Mouse (Mus musculus) kidney, adult 8-10 months (tissue): ENCODE measurements around the gene Rasgrp3.
A peak's percentile ranks its signal among the peaks of the same experiment; 100 is the strongest.

Experiments used
- DNase-seq, 2 experiments: peaks; one replicate each; pipeline ENCODE4 v3.0.0; 2022

Gene Rasgrp3

DNA sequence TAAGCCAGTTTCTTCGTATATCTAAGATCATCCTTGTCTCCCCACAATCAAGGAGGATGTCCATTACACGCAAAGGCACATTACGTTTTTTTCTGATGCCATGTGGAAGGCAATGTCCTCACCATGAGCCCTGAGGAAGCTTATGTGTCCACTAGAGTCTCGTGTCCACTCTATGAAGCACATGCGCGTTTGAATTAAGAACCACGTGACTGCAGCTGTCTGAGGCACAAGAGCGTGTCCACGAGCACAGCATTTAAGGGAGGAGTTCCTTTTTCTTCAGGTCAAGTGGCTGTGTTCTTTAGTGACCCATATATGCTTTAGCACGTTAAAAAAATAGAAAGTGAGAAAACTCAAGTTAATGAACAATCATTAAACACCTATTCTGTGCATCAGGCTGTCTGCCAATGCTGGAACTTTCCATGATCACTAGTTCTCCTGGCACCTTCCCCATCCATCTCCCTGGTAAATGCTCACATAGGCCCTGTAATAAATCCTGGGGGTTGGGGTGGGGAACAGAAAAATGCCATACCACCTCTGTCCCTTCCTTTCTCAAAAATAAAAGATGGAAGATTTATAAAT lies 70.5 kb downstream of the Rasgrp3 start:
- DNase-seq: peak; percentile 29 to 32

DNA sequence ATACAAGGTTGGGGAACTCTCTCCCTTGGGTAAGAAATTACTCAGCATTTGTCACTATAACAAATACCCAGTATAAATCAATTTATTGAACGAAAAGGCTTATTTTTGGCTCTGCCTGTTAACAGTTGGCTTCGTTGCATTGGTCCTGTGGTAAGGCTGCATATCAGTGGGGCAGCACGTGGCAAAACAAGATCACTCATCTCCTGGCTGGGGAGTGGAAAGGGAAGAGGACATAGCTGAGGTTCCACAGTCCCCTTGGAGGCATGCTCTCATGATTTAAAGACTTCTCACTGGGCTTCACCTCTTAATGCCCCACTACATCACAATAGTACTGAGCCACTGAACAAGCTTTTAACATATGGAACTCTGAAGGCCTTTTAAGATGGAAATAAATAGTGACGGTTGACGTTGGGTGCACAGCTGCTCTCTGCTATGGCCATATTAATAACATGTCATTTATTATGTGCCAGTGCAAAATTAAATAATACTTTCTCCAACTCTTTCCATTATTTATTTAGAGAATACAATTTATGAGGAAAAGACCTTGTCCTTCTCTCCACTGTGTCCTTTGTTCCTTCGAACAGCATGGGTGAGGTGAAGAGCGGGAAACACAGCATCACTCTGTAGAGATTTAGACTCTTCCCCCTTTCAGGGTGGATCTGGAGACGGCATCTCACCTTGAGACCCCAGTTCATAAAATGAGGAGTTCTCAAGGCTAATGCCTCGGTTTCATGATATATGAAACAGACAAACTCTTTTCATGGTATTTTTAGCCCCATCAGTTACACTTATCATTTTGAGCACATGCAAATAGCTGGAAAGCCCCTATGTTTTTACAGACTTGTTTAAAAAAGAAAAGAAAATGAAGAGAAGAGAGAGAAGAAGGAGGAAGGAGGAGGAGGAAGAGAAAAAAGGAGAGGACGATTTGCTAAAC lies 71.3 kb downstream of the Rasgrp3 start:
- DNase-seq: no peak

DNA sequence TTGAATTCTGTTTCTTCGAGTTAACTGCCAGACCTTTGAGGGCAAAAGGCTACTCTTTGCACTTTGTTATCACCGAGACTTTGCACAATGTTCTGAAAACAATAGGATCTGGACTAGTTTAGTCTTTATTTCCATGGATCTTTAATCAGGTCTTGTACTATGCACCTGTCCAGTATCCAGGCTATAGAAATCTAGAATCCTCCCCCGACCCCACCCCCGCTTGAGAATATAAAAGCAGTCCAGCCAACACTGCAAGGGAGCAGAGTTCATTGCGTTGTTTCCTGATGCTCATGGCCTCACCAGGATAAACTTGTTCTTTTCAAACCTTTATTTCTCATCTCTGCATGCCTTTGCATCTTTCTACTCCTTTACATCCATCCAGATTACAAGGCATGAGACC lies 73.6 kb downstream of the Rasgrp3 start:
- DNase-seq: no peak

DNA sequence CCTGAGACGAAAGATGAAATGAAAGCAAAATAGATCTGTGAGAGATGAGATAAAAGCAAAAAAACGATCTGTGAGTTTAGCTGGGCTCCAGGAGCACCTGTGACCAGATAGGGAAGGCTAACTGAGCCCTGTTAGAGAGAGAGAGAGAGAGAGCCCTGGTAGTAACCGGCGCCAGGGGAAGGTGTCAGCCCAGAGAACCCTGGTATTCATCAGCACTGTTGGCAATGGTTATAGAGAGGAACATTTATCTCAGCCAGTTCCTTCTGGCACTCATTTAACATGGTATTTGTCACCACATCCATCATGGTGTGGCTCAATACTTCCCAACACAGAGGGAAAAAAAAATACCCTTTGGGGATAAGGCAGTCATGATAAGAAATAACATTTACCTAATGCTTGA lies 80.9 kb downstream of the Rasgrp3 start:
- DNase-seq: no peak

DNA sequence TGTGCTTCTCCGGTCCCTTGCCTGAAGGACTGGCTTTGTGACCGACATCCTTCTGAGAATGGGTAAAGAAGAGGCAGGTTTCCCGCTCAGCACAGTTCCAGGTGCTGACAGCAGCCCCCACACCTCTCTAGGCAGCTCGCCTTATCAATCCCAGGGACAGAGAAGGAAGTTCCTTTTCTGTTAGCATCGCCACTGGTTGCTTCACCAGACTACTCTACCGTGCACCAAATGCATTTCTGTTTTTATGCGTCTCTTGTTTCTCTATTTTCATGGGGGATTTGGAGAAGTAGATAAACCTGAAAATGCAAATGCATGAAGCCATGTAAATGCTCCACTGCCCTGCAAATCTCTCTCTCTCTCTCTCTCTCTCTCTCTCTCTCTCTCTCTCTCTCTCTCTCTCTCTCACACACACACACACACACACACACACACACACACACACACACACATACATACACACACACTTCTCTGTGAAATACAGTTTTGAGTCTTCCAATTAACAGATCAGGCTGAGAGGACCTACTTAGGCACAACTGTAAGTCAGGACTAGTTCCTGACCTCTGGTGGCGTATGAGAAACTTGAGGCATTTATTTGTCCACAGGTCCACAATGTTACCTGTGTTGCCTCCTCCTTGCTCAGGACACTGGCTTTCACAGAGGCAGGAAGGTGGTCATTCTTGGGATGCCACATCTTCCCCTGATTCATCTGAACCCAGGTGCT lies 82.6 kb downstream of the Rasgrp3 start:
- DNase-seq: no peak

DNA sequence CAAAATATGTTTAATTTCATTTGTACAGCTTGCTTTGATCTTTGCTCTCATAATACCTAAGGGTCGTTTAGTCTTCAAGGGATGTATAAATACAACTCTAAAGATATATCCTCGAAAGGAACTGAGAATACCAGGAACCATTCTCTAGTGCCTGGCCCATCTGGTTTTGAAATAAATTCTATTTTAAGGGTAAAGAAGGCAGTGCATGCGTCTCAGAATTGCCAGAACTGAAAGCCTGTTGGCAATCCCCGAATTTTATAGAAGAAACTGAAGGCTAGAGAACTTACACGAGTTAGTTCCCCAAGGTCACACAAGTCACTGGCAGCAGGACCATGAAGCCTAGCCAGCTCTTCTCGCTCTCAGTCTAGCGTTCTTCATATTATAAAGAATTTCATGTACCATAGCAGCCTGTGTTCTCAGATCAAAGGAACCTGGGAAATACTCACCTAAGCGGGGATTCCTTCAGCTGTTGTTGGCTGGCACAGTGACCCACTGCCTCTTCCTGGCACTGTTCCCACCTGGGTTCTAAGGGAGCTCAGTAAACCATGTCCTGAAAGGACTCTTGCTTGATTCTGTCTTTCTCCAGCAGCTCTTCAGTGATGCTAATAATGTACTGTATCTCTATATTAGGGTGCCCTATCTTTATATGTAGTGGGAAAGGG lies 83.7 kb downstream of the Rasgrp3 start:
- DNase-seq: no peak

DNA sequence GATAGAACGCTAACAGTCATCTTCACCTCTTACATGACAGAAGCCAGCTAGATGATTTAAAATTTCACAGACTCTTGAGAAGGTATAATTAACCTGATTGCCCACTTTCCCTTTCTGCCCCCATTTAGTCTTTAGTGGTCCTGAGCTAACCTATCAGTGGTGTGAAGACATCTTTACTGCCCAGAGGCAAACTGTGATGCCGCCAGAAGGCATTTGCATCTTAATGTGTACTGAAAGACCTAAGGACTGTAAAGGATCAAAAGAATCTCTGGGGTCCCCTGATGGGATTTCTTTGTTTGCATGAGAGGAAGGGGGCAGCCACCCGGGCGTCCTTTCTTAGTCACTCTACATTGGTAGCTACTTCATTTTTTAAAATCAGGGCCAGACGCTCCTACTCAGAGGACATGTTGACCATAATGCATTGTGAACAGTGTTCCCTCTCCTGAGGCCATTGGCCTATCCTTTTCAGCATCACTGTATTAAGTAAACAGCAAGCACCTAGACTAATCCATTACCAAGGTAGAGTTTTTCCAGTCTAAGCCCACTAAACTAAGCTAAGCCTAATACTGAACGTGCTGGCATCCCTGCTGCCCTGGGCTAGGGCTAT lies 85.6 kb downstream of the Rasgrp3 start:
- no peak for DNase-seq

DNA sequence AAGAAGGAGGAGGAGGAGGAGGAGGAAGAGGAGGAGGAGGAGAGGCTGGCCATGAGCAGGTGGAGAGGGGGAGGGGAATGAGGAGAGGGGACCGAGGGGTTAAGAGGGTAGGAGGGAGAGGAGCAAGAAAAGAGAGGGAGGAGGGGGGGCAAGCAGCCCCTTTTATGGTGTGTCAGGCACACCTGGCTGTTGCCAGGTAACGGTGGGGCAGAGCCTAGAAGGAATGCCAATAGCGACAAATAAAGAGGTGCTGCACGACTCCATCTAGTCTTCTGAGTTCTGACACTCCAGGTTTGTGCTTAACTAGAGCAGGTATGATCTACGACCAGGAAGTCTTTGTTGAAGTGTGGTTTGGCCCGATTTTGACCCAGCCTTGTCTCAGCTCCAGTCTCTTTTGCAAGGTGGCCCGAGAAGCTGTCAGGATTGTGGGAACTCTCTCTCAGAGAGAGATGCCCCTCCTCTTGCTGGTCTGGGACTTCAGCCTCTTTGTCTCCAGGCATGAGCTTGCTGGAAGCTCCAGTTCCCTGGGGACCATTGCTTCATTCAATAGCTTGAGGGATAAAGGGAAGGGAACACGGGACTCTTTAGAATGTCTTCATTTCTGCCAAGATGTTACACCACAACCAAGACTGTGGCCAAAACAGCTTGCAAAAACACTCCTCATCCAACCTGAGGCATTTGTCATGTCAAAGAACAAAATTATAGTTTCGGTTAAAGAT lies 86.8 kb downstream of the Rasgrp3 start:
- peak in 1 of 2 experiments; percentile 17 for DNase-seq

DNA sequence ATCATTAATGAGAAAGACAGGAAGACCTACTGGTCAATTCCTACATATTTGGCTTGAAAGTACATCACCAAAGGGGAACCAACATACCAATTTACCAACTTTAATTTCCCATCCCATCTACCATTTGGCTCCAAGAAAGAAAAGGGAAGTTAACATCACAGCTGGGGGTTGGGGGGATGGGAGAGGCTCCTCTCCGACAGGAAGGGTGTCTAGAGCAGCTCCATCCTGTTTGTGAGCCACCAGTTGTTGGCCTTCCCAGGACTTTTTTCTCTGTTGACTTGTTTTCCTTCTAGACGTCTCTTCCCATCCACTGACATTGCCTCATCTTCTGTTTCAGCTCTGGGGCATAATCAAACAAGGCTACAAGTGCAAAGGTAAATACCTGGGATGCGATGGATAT lies 88.1 kb downstream of the Rasgrp3 start:
- peak; percentile 29 to 38 for DNase-seq

DNA sequence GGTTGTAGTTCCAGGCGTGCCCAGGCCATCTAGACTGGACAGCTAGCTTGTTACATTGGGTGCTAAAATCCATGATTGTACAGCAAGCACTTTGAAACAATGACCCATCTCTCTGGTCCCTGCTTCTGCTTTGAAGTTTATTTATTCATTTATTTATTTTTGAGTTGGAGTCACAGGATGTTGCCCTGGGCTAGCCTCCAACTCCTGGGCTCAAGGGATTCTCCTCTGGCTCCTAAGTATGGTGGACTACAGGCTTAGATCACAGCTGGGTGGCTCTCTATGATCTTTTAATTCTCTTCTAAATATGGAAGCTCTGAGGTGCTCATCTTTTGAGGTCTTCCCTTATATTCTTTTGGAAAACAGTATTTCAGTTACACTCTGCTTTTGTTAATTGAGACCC lies 90.7 kb downstream of the Rasgrp3 start:
- no peak for DNase-seq

DNA sequence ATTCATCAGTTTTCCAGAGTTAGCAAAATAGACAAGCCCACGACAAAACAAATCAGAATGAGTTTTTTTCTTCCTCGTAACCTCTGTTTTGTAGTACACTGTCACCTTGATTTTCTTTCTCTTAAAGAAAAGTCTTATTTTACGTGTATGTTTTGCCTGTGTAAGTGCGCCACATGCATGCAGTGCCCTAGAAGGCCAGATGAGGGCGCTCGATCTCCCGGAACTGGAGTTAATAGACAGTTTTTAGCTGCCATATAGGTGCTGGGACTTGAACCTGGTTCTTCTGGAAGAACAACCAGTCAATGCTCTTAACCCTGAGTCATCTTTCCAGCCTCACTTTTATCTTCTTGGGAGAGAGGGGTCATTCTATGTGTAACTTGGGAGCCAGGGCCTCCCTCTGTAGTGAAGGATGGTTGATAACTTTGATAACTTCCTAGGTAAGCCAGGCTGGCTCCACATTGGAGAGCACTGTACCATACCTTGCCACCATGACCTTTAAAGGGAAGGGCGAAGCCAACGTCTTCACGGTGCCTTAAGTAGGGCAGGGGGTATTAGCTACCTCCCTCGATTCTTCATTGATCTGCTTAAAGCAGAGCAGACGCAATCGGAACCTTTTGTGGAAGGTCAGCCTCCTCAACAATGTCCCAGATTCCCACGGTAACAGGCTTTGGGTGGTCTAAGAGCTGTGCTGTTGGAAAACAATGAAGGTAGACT lies 93.7 kb downstream of the Rasgrp3 start:
- DNase-seq: no peak

DNA sequence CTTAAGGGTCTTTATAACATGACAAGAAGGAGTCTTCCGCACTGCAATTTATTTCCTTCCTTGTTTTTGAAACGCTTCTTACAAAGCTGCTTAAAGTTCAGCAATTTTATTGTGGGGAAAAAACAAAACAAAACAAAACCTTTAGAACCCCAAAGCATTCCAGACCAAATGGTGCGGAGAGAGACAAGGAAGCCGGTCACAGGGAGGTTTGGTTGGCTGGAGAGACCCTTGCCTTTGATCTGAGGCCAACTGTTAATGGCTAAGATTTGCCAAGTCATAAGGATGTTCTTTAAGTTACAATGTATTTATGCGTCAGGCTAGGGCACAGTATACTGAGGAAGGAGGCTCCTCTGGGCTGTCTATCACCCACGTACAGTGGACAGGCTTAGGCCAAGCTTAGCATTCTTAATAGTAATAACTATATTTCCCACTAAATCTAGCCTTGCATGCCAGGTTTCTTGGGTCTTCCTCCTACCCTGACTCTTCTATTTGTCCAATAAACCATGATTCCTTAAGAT lies 96.8 kb downstream of the Rasgrp3 start:
- no peak for DNase-seq

DNA sequence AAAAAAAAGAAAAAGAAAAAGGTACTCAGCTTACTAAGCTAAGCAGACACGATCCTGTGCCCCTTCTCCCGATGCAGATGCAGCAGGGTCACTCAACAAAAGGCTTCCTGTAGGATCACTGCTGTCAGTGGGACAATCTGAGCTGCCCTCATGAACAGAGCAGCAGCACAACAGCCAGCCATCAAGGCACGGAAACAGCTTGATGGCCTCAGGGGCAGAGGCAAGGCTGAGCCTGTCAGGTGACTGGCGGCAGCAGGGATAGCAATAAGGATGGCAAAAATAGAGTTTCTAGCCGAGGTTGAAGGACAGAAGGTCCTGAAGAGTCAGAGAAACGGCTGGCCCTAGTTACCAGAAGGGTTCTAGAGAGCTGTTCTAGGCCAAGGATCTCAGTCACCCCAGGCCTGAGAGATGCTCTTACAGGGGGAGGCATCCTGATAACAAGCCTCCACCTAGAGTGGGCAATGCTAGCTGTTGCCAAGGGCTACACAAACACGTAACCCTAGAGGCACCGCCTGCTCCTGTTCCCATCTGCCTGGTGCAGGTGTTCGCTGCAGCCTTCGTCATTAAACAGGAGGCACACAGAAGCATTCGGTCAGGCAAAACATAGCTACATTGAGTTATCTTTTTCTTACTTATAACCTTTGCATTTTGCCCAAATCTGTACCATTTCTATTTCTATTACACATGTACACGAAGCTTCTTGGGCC lies 98.8 kb downstream of the Rasgrp3 start:
- no peak for DNase-seq

DNA sequence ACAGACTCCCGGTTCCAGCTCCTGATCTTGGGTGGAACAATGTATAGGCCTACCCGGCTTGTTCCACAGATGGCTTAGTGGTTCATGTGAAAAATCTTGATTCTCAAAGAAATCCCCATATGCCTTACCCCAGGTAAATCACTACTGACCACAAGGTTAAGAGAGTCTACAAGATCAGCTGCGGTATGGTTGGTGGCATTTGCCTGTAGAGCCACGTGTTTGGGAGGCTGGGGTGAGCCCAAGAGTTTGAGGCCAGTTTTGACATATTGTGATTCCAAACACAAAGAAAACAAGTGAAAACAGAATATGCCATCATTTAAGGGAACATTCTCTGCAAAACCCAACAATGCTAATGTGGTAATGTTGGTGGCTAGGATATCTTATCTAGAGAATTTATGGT lies 99.9 kb downstream of the Rasgrp3 start:
- DNase-seq: no peak

DNA sequence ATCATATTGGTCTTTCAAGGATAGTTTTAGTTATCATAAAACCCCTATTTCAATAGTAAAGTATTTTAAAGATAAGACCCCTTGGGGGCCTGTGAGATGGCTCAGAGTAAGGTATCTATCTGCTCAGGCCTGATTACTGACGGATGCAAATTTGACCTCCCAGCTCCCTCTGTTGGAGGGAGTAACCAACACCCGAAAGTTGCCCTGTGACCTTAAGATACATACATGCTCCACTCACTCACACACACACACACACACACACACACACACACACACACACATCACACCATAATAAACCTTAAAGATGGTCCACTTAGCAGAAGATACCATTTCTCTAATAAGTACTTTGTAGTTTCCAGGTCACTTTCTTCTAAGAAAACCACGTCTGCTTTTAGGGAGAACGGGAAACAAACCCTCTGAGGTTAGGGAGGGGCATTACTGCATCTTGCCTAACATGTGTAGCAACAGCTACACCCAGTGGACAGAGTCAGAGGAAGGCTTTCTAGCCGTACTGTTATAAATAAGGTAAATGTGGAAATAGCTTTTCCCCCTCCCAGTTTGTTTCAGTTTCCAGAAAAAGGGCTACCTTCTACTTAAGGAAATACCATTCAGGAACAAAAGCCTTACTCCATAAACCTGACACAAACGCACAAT lies 100.8 kb downstream of the Rasgrp3 start:
- peak in 1 of 2 experiments; percentile 30 for DNase-seq

DNA sequence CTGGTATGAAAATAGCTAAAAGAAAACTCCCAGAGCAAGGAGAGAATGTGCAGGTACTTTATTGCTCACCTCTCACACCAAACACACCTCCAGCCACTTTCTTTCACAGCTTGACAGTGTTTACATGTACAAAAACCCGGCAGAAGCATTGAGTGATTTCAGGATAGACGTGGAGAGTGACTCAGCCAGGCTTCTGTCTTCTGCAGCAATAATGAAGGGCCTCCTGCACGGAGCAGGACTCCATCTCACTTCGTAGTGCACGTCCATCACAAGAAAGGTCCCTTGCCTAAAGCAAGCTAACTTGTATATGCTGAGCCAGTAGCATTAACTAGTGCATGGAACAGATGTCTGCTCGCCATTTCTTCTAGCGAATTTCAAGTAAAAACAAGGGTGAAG lies 101.4 kb downstream of the Rasgrp3 start:
- no peak for DNase-seq

DNA sequence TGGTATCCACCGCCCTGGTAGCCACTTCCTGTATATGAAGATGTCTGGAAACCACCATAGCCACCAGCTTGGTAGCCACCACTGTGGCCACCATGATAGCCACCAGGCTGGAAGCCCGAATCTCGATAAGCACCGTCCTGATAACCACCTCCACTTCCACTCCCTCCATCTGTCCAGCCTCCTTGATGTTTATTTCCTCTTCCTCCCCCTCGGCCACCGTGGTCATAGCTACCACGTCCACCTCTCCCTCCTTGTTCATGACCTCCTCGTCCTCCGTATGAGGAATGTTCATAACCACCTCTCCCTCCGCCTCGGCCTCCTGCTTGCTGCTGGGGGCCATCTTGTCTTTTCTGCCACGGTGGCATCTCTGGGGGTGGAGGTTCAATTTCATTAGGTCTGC lies 102.7 kb downstream of the Rasgrp3 start:
- DNase-seq: no peak

DNA sequence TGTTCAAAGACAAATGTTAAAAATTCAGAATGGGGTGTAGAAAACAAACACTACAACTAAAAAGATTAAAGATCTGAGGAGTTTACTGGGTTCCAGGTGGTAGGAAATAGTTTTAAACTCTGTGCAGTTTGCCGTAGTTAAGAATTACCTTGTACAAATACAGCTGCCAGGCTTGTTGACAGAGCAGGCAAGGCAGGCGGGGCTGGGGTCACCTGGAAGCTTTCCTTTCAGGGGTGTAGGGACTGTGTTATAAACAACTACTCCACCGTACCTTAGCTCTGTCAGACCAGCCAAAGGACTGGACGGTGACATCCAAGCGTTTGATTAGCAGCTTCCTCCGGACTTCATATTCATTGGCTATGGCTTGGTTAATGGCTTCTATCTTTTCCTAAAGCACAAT lies 103.4 kb downstream of the Rasgrp3 start:
- DNase-seq: no peak

DNA sequence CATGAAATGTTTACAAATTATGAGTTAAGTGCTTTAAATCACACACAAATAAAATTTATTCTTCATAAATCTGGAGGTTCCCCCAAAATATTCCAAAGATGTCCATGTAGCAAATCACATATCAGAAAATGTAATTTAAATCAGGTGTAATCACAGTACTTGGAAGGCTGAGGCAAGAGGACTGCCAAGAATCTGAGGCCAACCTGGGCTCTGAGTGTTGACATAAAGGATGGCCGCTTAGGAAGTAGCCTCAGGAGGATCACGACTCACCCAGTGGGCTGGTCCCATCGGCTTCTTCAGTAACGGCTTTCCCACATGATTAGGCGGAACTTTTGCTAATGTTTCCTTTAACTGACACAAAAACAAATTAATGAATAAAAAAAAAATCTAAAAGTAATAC lies 104.1 kb downstream of the Rasgrp3 start:
- DNase-seq: no peak

DNA sequence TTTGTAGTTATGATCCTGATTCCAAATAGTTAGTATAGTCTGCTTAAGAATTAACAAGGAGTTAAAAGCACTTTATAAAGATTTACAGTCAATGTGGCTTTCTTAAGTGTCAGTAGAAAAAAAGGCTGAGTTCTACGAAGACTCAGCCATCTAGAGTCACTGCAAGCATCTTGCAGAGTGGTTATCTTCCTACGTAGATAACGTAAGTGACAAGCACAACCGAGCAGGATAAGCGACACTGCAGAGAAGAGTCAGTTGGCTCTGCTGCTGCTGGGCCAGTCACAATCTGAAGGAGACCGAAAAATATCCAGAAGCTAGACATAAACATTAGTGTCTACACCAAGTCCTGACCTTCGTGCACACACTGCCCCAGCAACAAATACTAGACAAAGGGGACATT lies 107.7 kb downstream of the Rasgrp3 start:
- DNase-seq: no peak
